Mouse (Mus musculus): ENCODE measurements around the gene A630089N07Rik.
"Not testable (repeated sequence)": the region's sequence is repeated elsewhere in the genome, so short reads cannot be mapped to it uniquely, and the experiment has no call there.

- not testable (repeated sequence) for TF ChIP-seq MAX (IDR thresholded peaks at IDR 0.05; ENCODE audit: low read length); POLR2A (IDR thresholded peaks at IDR 0.05; ENCODE audit: low read depth, low read length); JUND (conservative IDR thresholded peaks at IDR 0.05; ENCODE audit: low read depth, low read length); POLR2AphosphoS2 (IDR thresholded peaks at IDR 0.05; ENCODE audit: low read depth, low read length); USF1 (IDR thresholded peaks at IDR 0.05; ENCODE audit: low read depth, low read length); USF2 (conservative IDR thresholded peaks at IDR 0.05; ENCODE audit: low read depth, low read length); CTCF (conservative IDR thresholded peaks at IDR 0.05 in 1 of 2, IDR thresholded peaks at IDR 0.05 in 1 of 2; ENCODE audit: low read depth in 2 of 2, low read length in 2 of 2)
Measured at GRCm38 (mm10) chr16:98034971-98035370, 47.3 kb downstream of the A630089N07Rik start.

Measured in CH12.LX (cell line).